Mouse (Mus musculus) lung, embryonic 14.5 days (tissue): ENCODE data around the gene Slx1b. TPM values are rescaled to one million over a fixed set of nuclear protein-coding genes. Genes with fewer than 3 reads are reported as not detected.
"Not testable (repeated sequence)": the region's sequence is repeated elsewhere in the genome, so short reads cannot be mapped to it uniquely, and the experiment has no call there.

Experiments
- ATAC-seq: fragments of 200-750 bp; cut with Nextera tagmentation; 2 replicates; pipeline ENCODE4 v1.8.0; 2017; ENCODE audit warnings: mild to moderate bottlenecking, moderate TSS enrichment, moderate library complexity; ENCODE audit not compliant: insufficient read depth
- DNase-seq: peaks from one replicate; pipeline ENCODE4 v3.0.0-alpha.2; 2015
- H3K27ac ChIP-seq: fragments of 300-500 bp; sonication (generic); 2 replicates; pipeline ENCODE4 v1.5.1; 2014; ENCODE audit warnings: low read depth, mild to moderate bottlenecking, moderate library complexity
- H3K27me3 ChIP-seq: fragments of 300-500 bp; sonication (generic); 2 replicates; pipeline ENCODE4 v1.6.1; 2014; ENCODE audit warnings: low read length, control low read depth; ENCODE audit not compliant: insufficient read depth
- H3K36me3 ChIP-seq: fragments of 300-500 bp; sonication (generic); 2 replicates; pipeline ENCODE4 v1.6.1; 2014; ENCODE audit warnings: control low read depth; ENCODE audit not compliant: insufficient read depth
- H3K4me1 ChIP-seq: fragments of 300-500 bp; sonication (generic); 2 replicates; pipeline ENCODE4 v1.6.1; 2014; ENCODE audit warnings: antibody characterized with exemption, control low read depth; ENCODE audit not compliant: insufficient read depth
- H3K4me2 ChIP-seq: fragments of 300-500 bp; sonication (generic); 2 replicates; pipeline ENCODE4 v1.6.1; 2014; ENCODE audit warnings: mild to moderate bottlenecking
- H3K4me3 ChIP-seq: fragments of 300-500 bp; sonication (generic); 2 replicates; pipeline ENCODE4 v1.5.1; 2014; ENCODE audit warnings: low read depth, low read length
- H3K9ac ChIP-seq: fragments of 300-500 bp; sonication (generic); 2 replicates; pipeline ENCODE4 v1.6.1; 2014
- H3K9me3 ChIP-seq: fragments of 300-500 bp; sonication (generic); 2 replicates; pipeline ENCODE4 v1.6.1; 2016; ENCODE audit warnings: low read depth, low read length, control low read depth
- CTCF ChIP-seq: IDR thresholded peaks from 2 replicates; pipeline ENCODE4 v1.5.1; 2016; ENCODE audit warnings: antibody characterized with exemption, low read depth
- WGBS: fragments of 180-500 bp; shearing (Covaris S2); extraction: QIAGEN DNeasy Blood & Tissue Kit; methylation state at CpG from one replicate; pipeline ENCODE4 v1.1.7; 2014; 5-methylcytosine and 5-hydroxymethylcytosine counted together
- polyA plus RNA-seq: library from polyadenylated mRNA; unstranded; fragments of >200 nt; fragmentation: Nextera tagmentation; extraction: Ambion mirVana; gene quantifications from 2 replicates; pipeline ENCODE4 v1.2.1, GENCODE M21; 2014

The Slx1b gene
- polyA plus RNA-seq, 1 experiment from 2014 or later, result 8.9 TPM

- DNase-seq (no peak), ATAC-seq (no peak)
- Histone ChIP-seq H3K9me3 (no peaks in the 10 kb centered on the region), H3K9ac (no peak overlapping the region), H3K4me2 (no peak overlapping the region), H3K27ac (no peak overlapping the region), H3K36me3 (peaks cover 27% of the 10 kb centered on the region), H3K4me1 (peaks cover 5% of the 10 kb centered on the region; the same call in 1 of the 2 replicates), H3K27me3 (no peaks in the 10 kb centered on the region), H3K4me3 (no peak overlapping the region)
- WGBS, result 87% methylated on average over 3 of the region's 3 CpGs
- no peak for TF ChIP-seq CTCF
Measured at GRCm38 (mm10) chr7:126690737-126691136, 4.8 kb downstream of the Slx1b start.

- H3K9me3 ChIP-seq, result no peaks in the 10 kb centered on the region
- H3K4me1 ChIP-seq, result no peaks in the 10 kb centered on the region
- DNase-seq, result no peak
- H3K36me3 ChIP-seq, result peaks cover 27% of the 10 kb centered on the region
- no peaks in the 10 kb centered on the region for H3K27me3 ChIP-seq
- H3K9ac ChIP-seq, result no peak overlapping the region
- no peak overlapping the region for H3K4me2 ChIP-seq
- H3K4me3 ChIP-seq, result no peak overlapping the region
- TF ChIP-seq CTCF, result no peak
- no peak overlapping the region for H3K27ac ChIP-seq
- WGBS, result 79% methylated on average over 3 of the region's 3 CpGs
- ATAC-seq, result no peak
Measured at GRCm38 (mm10) chr7:126689021-126689420, 6.6 kb downstream of the Slx1b start.

- not testable (repeated sequence) for H3K4me3 ChIP-seq, DNase-seq, H3K4me2 ChIP-seq, H3K27me3 ChIP-seq, H3K4me1 ChIP-seq, H3K9me3 ChIP-seq, H3K9ac ChIP-seq, ATAC-seq, H3K27ac ChIP-seq
- WGBS, result 70% methylated on average over 4 of the region's 4 CpGs
- peaks cover 27% of the 10 kb centered on the region for H3K36me3 ChIP-seq
Measured at GRCm38 (mm10) chr7:126688156-126688555, 7.4 kb downstream of the Slx1b start.

GRCm38 (mm10) chr7:126681221-126681620, 14.4 kb downstream of the Slx1b start:
- Histone ChIP-seq H3K27ac (no peak overlapping the region), H3K4me1 (no peaks in the 10 kb centered on the region), H3K9me3 (no peaks in the 10 kb centered on the region), H3K4me3 (no peak overlapping the region), H3K4me2 (no peak overlapping the region), H3K9ac (no peak overlapping the region), H3K36me3 (no peaks in the 10 kb centered on the region; the same call in 1 of the 2 replicates), H3K27me3 (no peaks in the 10 kb centered on the region)
- TF ChIP-seq CTCF, result no peak
- DNase-seq, result no peak
- no peak for ATAC-seq
- WGBS, result 94% methylated on average over 5 of the region's 5 CpGs

GRCm38 (mm10) chr7:126679683-126680082, 15.9 kb downstream of the Slx1b start:
- Histone ChIP-seq H3K27me3 (no peaks in the 10 kb centered on the region), H3K4me2 (no peak overlapping the region), H3K9me3 (no peaks in the 10 kb centered on the region), H3K9ac (no peak overlapping the region), H3K27ac (no peak overlapping the region), H3K4me3 (no peak overlapping the region), H3K4me1 (no peaks in the 10 kb centered on the region), H3K36me3 (no peaks in the 10 kb centered on the region; the same call in 1 of the 2 replicates)
- TF ChIP-seq CTCF, result no peak
- ATAC-seq (no peak), DNase-seq (no peak)
- 82% methylated on average over 5 of the region's 5 CpGs for WGBS

GRCm38 (mm10) chr7:126678545-126679341, 16.8 kb downstream of the Slx1b start:
- WGBS, result 55% methylated on average over 8 of the region's 8 CpGs
- no peaks in the 10 kb centered on the region for H3K4me1 ChIP-seq
- no peak overlapping the region for H3K4me2 ChIP-seq
- H3K9ac ChIP-seq, result no peak overlapping the region
- no peak for TF ChIP-seq CTCF
- no peak for DNase-seq
- no peak overlapping the region for H3K4me3 ChIP-seq
- H3K36me3 ChIP-seq, result no peaks in the 10 kb centered on the region; the same call in 1 of the 2 replicates
- no peaks in the 10 kb centered on the region for H3K9me3 ChIP-seq
- ATAC-seq, result no peak
- H3K27me3 ChIP-seq, result no peaks in the 10 kb centered on the region
- no peak overlapping the region for H3K27ac ChIP-seq

- H3K27me3 ChIP-seq, result no peaks in the 10 kb centered on the region
- WGBS, result 74% methylated on average over 4 of the region's 4 CpGs
- H3K9ac ChIP-seq, result no peak overlapping the region
- H3K9me3 ChIP-seq, result no peaks in the 10 kb centered on the region
- DNase-seq (no peak), ATAC-seq (no peak)
- H3K4me2 ChIP-seq, result no peak overlapping the region
- H3K27ac ChIP-seq, result no peak overlapping the region
- no peak overlapping the region for H3K4me3 ChIP-seq
- peaks cover 18% of the 10 kb centered on the region for H3K36me3 ChIP-seq
- TF ChIP-seq CTCF, result no peak
- no peaks in the 10 kb centered on the region for H3K4me1 ChIP-seq
Measured at GRCm38 (mm10) chr7:126676631-126677220, 18.9 kb downstream of the Slx1b start.
